Mouse (Mus musculus) intestine, embryonic 16.5 days (tissue): Measurements from ENCODE around the gene Top1. TPM values are rescaled to one million over a fixed set of nuclear protein-coding genes. Genes with fewer than 3 reads are reported as not detected.

Source experiments
- ATAC-seq: fragments of 200-750 bp; cut with Nextera tagmentation; 2 replicates; pipeline ENCODE4 v1.8.0; 2017; ENCODE audit warnings: moderate TSS enrichment, moderate library complexity
- H3K27ac ChIP-seq: fragments of 300-500 bp; sonication (generic); 2 replicates; pipeline ENCODE4 v1.5.1; 2014; ENCODE audit warnings: mild to moderate bottlenecking, low read length
- H3K27me3 ChIP-seq: fragments of 300-500 bp; sonication (generic); replicated peaks from 2 replicates; pipeline ENCODE4 v1.6.1; 2014; ENCODE audit warnings: low read length, control low read depth, mixed read lengths; ENCODE audit not compliant: control insufficient read depth, insufficient read depth
- H3K36me3 ChIP-seq: fragments of 300-500 bp; sonication (generic); 2 replicates; pipeline ENCODE4 v1.6.1; 2014; ENCODE audit warnings: low read length, control low read depth; ENCODE audit not compliant: control insufficient read depth, insufficient read depth
- H3K4me1 ChIP-seq: fragments of 300-500 bp; sonication (generic); 2 replicates; pipeline ENCODE4 v1.6.1; 2014; ENCODE audit warnings: low read length, control low read depth, mixed read lengths; ENCODE audit not compliant: control insufficient read depth, insufficient read depth
- H3K4me2 ChIP-seq: fragments of 300-500 bp; sonication (generic); 2 replicates; pipeline ENCODE4 v1.6.1; 2014; ENCODE audit warnings: low read depth, low read length, control low read depth
- H3K4me3 ChIP-seq: fragments of 300-500 bp; sonication (generic); 2 replicates; pipeline ENCODE4 v1.5.1; 2014; ENCODE audit warnings: mild to moderate bottlenecking, low read length
- H3K9ac ChIP-seq: fragments of 300-500 bp; sonication (generic); 2 replicates; pipeline ENCODE4 v1.6.1; 2014; ENCODE audit warnings: low read depth, low read length
- H3K9me3 ChIP-seq: fragments of 300-500 bp; sonication (generic); 2 replicates; pipeline ENCODE4 v1.6.1; 2016; ENCODE audit warnings: low read length, control low read depth; ENCODE audit not compliant: control insufficient read depth
- WGBS: fragments of 180-500 bp; shearing (Covaris S2); extraction: QIAGEN DNeasy Blood & Tissue Kit; methylation state at CpG from one replicate; pipeline ENCODE4 v1.1.7; 2014; 5-methylcytosine and 5-hydroxymethylcytosine counted together
- polyA plus RNA-seq: library from polyadenylated mRNA; unstranded; fragments of >200 nt; fragmentation: Nextera tagmentation; extraction: Ambion mirVana; gene quantifications from 2 replicates; pipeline ENCODE4 v1.2.1, GENCODE M21; 2015

The Top1 gene
- polyA plus RNA-seq, 1 experiment from 2014 or later, result 53.4 TPM

- Histone ChIP-seq H3K27me3 (no peaks in the 10 kb centered on the region), H3K9me3 (no peaks in the 10 kb centered on the region), H3K9ac (no peak overlapping the region), H3K27ac (no peak overlapping the region), H3K36me3 (peaks cover under 1% of the 10 kb centered on the region; the same call in 1 of the 2 replicates), H3K4me3 (no peak overlapping the region), H3K4me1 (peaks cover 28% of the 10 kb centered on the region), H3K4me2 (no peak overlapping the region)
- 33% methylated on average over 1 of the region's 1 CpGs for WGBS
- ATAC-seq, result no peak
Measured at GRCm38 (mm10) chr2:160742161-160742609, 96.5 kb downstream of the Top1 start.

DNA sequence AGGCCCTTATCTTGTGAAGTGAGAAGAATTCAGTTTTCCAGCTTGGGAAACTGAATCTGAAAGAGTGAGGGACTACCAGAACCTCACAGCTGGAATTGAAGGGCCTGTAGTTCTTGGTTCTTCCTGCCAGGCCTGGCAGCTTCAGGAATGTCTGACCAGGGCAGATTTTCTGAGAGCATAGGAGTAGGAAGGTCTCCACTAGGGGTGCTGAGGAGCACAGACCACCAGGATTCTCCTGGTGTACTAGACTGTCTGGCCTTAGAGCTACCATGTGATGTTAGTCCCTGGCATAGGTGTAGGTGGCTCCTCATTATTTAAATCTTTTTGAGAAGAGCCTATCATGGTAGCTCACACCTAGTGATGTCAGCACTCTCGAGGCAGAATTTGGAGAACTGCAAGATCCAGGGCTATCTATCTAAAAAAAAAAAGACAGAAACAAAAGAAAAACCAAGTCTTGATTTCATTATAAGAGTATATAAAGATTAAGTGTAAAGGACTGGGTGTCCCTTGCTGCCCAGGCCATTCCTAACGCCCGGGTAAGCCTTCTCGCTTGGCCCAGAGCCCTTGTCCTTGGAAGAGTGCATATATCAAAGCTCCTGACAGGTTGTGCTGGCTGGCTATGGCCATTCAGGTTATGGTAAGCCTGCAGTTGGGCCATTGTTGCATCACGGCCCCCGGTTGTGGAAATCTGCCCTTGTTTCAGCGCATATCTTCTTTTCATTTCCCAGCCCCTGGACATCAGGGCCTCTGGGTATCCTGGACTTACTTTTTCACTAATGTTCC is 98.5 kb downstream of the Top1 start:
- no peak overlapping the region for H3K4me3 ChIP-seq
- H3K36me3 ChIP-seq, result peaks cover 9% of the 10 kb centered on the region; the same call in 1 of the 2 replicates
- H3K9ac ChIP-seq, result no peak overlapping the region
- WGBS, result 78% methylated on average over 7 of the region's 7 CpGs
- H3K27ac ChIP-seq, result no peak overlapping the region
- peaks cover 16% of the 10 kb centered on the region for H3K4me1 ChIP-seq
- no peak overlapping the region for H3K4me2 ChIP-seq
- no peak for ATAC-seq
- no peaks in the 10 kb centered on the region for H3K9me3 ChIP-seq
- no peaks in the 10 kb centered on the region for H3K27me3 ChIP-seq

- H3K4me2 ChIP-seq, result no peak overlapping the region
- 84% methylated on average over 5 of the region's 5 CpGs for WGBS
- no peak overlapping the region for H3K4me3 ChIP-seq
- H3K4me1 ChIP-seq, result peaks cover 10% of the 10 kb centered on the region
- no peak overlapping the region for H3K27ac ChIP-seq
- peaks cover 12% of the 10 kb centered on the region; the same call in 1 of the 2 replicates for H3K36me3 ChIP-seq
- no peaks in the 10 kb centered on the region for H3K9me3 ChIP-seq
- no peaks in the 10 kb centered on the region for H3K27me3 ChIP-seq
- no peak for ATAC-seq
- no peak overlapping the region for H3K9ac ChIP-seq
Measured at GRCm38 (mm10) chr2:160744823-160745210, 99.1 kb downstream of the Top1 start.

DNA sequence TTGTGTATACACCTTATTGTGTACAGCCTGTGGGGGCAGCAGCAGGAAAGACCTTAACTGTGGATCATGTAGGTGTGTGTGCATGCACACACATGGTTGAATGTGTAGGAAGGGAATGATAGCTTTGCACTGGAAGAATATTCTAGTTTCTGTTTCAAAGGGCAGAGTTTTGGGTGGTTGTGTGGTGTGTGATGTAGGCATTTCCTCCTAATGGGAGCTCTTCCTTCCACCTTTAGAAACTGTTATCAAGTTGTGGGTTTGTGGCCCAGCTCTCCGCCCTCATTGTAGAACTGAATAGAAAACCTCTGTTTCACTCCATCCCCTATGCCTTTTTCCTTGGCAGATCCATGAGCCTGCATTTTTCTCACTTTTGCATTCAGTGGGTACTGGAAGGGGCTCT is 99.8 kb downstream of the Top1 start:
- 93% methylated on average over 1 of the region's 1 CpGs for WGBS
- no peak overlapping the region for H3K9ac ChIP-seq
- no peak overlapping the region for H3K4me2 ChIP-seq
- H3K27me3 ChIP-seq, result no peaks in the 10 kb centered on the region
- H3K36me3 ChIP-seq, result peaks cover 12% of the 10 kb centered on the region; the same call in 1 of the 2 replicates
- H3K4me3 ChIP-seq, result no peak overlapping the region
- H3K9me3 ChIP-seq, result no peaks in the 10 kb centered on the region
- no peak overlapping the region for H3K27ac ChIP-seq
- ATAC-seq, result no peak
- H3K4me1 ChIP-seq, result peaks cover 3% of the 10 kb centered on the region; the same call in 1 of the 2 replicates

- ATAC-seq, result no peak
- H3K27ac ChIP-seq, result no peak overlapping the region
- H3K4me3 ChIP-seq, result no peak overlapping the region
- no peak overlapping the region for H3K9ac ChIP-seq
- WGBS, result 93% methylated on average over 5 of the region's 5 CpGs
- no peaks in the 10 kb centered on the region for H3K27me3 ChIP-seq
- no peak overlapping the region for H3K4me2 ChIP-seq
- peaks cover 14% of the 10 kb centered on the region; the same call in 1 of the 2 replicates for H3K36me3 ChIP-seq
- H3K4me1 ChIP-seq, result 0 out of 2 replicates have a peak, but pooled peaks cover under 1% of the 10 kb centered on the region
- H3K9me3 ChIP-seq, result no peaks in the 10 kb centered on the region
Measured at GRCm38 (mm10) chr2:160746637-160747036, 100.9 kb downstream of the Top1 start.

DNA sequence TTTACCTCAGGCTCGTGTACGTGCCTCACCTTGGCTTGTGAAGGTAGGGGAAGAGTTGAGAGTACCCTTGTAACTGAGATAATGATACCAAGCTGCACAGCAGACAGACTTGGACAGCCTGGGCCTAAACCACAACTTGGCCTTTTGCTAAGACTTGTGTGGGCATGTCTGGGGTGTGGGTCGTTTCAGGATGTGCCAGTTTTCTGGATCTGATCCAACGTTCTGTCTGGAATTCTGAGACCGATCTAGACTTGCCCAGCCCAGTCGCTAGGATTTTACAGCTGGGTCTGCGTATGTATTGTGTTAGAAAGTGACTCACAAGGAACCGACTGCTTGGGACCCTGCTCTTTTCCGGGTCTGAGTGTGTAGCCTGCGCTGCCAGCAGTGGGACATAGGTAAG is 101.4 kb downstream of the Top1 start:
- 86% methylated on average over 10 of the region's 10 CpGs for WGBS
- Histone ChIP-seq H3K9me3 (no peaks in the 10 kb centered on the region), H3K4me3 (no peak overlapping the region), H3K27ac (no peak overlapping the region), H3K27me3 (no peaks in the 10 kb centered on the region), H3K4me1 (no peaks in the 10 kb centered on the region), H3K9ac (no peak overlapping the region), H3K36me3 (peaks cover 19% of the 10 kb centered on the region; the same call in 1 of the 2 replicates), H3K4me2 (no peak overlapping the region)
- no peak for ATAC-seq

DNA sequence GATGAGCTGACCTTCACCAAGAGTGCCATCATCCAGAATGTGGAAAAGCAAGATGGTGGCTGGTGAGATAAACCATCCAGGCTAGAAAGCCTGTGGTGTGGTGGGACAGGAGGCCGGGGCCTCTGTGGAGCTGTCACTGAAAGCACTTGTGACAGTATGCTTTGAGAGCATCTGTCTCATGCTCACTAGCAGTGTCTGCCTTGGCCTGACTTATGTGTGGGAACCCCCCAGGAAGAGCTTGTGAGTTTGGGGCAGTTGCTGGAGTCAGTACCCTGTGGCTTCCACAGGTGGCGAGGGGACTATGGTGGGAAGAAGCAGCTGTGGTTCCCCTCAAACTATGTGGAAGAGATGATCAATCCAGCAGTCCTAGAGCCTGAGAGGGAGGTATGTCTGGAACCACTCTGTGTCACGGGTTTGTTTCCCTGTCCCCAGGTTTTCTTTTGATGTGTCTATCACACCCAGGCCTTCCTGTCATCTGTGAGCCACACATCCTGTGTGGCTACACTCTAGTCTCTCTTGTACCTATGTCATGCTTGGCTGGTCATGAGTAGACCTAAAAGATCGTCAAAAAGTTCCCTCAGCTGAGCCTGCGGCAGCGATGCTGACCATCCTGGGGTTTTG is 111.0 kb downstream of the Top1 start:
- WGBS, result 86% methylated on average over 6 of the region's 6 CpGs
- Histone ChIP-seq H3K4me2 (no peak overlapping the region), H3K9ac (no peak overlapping the region), H3K4me1 (no peaks in the 10 kb centered on the region), H3K27ac (no peak overlapping the region), H3K36me3 (peaks cover 43% of the 10 kb centered on the region), H3K9me3 (no peaks in the 10 kb centered on the region), H3K4me3 (no peak overlapping the region), H3K27me3 (no peaks in the 10 kb centered on the region)
- ATAC-seq, result no peak

DNA sequence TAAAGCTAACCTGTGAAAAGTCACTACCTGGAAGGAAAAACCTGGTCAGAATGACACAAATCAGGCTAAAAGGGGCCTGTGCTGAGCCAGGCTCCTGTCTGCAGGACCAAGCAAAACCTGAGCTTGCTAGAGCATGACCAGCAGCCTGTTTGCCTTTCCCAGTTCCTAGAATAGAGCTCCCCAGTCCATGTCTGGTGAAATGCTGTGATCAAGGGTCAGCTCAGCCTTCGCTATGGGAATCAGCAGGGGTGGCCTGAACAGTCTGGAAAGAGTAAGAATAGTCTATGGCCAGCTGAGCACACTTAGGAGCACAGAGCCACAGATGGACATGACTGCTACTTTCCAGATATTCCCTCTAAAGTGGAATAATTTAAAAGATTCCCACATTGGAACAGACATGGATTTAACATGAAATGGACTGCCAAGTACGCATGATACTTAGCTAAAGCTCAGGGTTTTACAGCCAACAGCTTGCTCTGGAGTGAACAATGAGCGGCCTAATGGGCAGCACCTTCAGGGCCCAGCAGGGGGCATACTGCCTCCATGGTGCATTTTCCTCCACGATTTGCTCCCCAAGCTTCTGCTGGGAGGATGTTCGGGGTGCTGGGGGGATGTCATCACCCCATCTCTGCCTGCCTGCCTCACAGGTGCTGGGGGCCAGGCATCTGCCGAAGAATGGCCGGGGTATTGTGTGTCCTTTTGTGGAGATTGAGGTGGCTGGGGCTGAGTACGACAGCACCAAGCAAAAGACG is 114.9 kb downstream of the Top1 start:
- Histone ChIP-seq H3K4me2 (no peak overlapping the region), H3K36me3 (peaks cover 25% of the 10 kb centered on the region), H3K4me3 (no peak overlapping the region), H3K27ac (no peak overlapping the region), H3K9ac (no peak overlapping the region), H3K4me1 (no peaks in the 10 kb centered on the region), H3K9me3 (no peaks in the 10 kb centered on the region), H3K27me3 (no peaks in the 10 kb centered on the region)
- WGBS, result 84% methylated on average over 9 of the region's 9 CpGs
- ATAC-seq, result no peak

GRCm38 (mm10) chr2:160763816-160764215 is 118.1 kb downstream of the Top1 start:
- 73% methylated on average over 3 of the region's 3 CpGs for WGBS
- peaks cover 11% of the 10 kb centered on the region for H3K36me3 ChIP-seq

More at GRCm38 (mm10) chr2:160763816-160764215, 118.1 kb downstream of the Top1 start:
- Histone ChIP-seq H3K9ac (no peak overlapping the region), H3K4me2 (no peak overlapping the region), H3K27ac (no peak overlapping the region), H3K27me3 (no peaks in the 10 kb centered on the region), H3K4me3 (no peak overlapping the region), H3K4me1 (no peaks in the 10 kb centered on the region), H3K9me3 (no peaks in the 10 kb centered on the region)
- no peak for ATAC-seq
